Mouse (Mus musculus) testis, adult 2 months (tissue): ENCODE results near the gene Dapp1.

Experiments used
- CTCF ChIP-seq: fragments of 200-500 bp; IDR thresholded peaks from 2 replicates; pipeline ENCODE4 v1.5.1; 2012; ENCODE audit warnings: low read depth, mild to moderate bottlenecking, inconsistent platforms, low read length, moderate library complexity; ENCODE audit not compliant: control insufficient read depth, insufficient read depth, insufficient replicate concordance
- POLR2A ChIP-seq: fragments of 200-500 bp; IDR thresholded peaks from 2 replicates; pipeline ENCODE4 v1.6.1; 2012; ENCODE audit warnings: low read depth, mild to moderate bottlenecking, inconsistent platforms, low read length, moderate library complexity; ENCODE audit not compliant: control insufficient read depth

GRCm38 (mm10) chr3:138022651-138023050 is 41.3 kb upstream of the Dapp1 start:
- TF ChIP-seq CTCF (no peak), POLR2A (no peak)
